Mouse (Mus musculus): Measurements from ENCODE around the gene Minar1.

Gene Minar1

DNA sequence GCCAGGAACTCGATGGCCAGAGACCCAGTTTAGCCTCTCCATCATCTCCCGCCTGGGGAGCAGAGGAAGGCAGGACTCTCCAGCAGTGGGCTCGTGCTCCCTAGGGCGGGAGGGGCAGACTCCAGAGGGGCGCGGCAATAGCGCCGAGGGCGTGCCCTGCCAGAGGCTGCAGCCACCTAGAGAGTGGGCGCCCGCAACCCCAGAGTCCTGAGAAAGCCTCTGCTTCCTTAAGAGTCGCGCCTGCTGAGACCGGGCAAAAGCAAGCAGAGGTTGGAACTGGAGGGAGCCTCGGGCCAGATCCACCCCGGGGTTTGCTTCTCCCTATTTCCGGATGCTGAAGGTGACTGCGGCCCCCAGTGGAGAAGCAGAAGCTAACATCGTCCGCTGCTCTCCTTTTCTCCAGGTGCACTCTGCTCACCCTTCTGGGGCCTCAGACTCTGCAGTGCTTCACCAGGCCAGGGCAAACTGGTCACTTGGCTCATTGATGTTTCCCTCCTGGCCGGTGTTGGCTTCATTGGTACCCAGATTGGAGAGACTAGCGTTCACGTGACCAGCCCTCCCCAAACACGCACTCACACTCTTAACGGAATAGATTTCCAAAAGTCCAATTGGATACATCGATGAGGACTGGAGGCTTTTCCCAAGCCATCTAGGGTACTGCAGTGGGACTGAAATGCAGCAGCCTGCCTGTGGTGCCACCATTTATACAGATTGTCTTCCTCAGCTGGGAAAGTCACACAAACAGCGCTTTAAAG is at the start of gene Minar1:
Gene Minar1, minus strand, starts transcription at position 120 of the 755 bp plus-strand sequence.
- DNase-seq = no peak

DNA sequence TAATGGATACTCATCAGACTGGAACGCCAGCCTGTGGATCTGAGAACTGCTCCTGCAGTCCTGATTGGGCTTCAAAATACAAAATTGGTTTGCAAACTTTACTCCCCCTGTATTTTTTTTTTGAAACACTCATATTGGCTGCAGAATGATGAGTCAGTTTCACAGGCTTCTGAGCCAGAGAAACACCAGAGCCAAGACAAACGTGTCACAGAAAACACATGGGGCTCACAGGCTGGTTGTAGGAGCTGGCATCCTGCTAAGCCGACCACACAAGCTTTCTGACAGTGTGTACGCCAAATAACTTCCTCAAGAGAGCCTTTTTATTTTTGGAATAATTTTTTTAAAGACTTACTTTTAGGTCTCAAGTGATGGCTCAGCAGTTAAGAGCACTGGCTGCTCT is 47.0 kb upstream of the Minar1 start:
- DNase-seq = no peak

- DNase-seq = no peak
Observed at GRCm38 (mm10) chr9:89667306-89667942, 44.5 kb upstream of the Minar1 start.

- no peak for DNase-seq
Observed at GRCm38 (mm10) chr9:89650913-89651312, 28.0 kb upstream of the Minar1 start.

- DNase-seq = no peak
Observed at GRCm38 (mm10) chr9:89637453-89637852, 14.5 kb upstream of the Minar1 start.

DNA sequence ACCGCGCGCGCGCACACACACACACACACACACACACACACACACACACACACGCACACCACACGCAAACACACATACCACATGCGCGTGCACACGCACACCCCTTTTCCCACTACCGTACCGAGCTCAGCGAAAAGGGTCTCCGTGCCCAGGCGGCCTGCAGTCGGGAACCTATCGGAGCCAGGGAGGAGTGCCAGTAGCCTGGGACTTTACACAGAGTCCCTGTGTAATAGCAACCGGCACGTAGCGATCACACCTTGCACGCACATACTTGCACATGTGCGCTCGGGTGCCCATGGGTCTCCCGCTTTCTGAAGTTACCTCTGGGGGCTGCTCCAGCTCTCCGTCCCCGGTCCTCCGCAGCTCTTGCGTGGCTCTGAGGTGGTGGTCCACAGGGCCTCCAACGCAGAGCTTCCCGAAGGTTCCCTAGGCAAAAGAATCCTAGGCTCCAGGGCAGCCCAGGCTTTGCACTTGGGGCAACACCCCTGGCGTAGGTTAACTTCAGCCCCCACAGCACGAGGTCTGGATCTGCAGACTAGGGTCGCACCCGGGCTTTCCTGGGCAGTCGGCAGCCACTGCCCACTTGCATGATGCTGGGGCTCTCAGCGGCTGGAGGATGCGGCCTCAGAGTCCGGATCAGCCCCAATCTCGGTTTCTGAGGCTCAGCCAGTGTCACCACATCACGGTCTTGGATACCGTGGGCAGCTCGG is 474 bp downstream of the Minar1 start:
- DNase-seq = no peak

GRCm38 (mm10) chr9:89621750-89622149 is 1.2 kb downstream of the Minar1 start:
- DNase-seq = no peak

GRCm38 (mm10) chr9:89620347-89620746 is 2.6 kb downstream of the Minar1 start:
- no peak for DNase-seq

DNA sequence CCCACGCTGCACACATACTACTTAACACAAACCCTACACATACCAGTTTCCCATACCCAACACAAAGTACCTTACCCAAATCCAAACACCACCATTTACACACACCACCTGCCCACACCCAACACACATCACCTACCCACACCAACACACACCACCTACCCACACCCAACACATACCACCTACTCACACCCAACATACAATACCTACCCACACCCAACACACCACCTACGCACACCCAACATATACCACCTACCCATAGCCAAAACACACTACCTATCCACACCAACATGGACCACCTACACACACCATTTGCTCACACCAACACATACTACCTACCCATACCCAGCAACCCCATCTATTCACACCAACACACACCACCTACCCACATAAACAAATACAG is 6.0 kb downstream of the Minar1 start:
- no peak for DNase-seq

GRCm38 (mm10) chr9:89610592-89610991 is 12.3 kb downstream of the Minar1 start:
- no peak for DNase-seq

DNA sequence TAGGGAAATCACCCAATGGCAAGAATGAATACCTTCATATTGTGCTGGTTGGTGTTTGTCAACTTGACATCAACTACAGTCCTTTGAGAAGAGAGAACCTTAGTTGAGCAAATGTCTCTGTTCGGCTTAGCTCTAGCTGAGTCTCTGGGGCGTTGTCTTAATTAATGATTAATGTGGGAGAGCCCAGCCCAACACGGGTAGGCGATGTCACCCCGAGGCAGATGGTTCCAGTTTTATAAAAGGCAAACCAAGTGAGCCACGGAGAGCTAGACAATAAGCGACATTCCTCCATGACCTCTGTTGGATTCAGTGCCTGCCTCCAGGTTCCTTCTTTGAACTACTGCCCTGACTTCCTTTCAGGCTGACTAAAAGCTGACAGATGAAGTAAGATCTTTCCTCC is 15.6 kb downstream of the Minar1 start:
- no peak for DNase-seq

GRCm38 (mm10) chr9:89606256-89606655 is 16.7 kb downstream of the Minar1 start:
- DNase-seq = peak; percentile 17

- DNase-seq = no peak
Observed at GRCm38 (mm10) chr9:89601891-89602290, 21.0 kb downstream of the Minar1 start.

GRCm38 (mm10) chr9:89600677-89601076 is 22.2 kb downstream of the Minar1 start:
- DNase-seq = no peak

GRCm38 (mm10) chr9:89597071-89597470 is 25.9 kb downstream of the Minar1 start:
- DNase-seq = no peak

DNA sequence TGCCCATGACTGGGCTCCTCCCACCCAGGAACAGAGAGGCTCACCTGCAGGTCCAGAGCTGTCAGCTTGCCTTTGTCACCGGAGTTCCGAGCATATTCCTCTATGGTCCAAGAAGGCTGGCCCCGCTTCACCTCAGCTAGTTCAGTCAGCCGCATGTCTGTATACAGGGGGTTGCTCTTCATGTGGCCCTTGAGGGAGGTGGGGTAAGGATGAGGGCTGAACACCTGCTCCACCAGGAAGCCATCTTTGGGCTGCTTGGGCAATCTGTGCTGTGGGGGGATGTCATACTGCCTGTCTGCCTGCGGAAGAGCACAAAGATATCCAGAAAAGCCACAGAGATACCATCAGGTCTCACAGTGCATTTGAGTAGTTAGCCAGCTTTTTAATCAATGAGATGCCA is 26.5 kb downstream of the Minar1 start:
- no peak for DNase-seq

GRCm38 (mm10) chr9:89592391-89592790 is 30.5 kb downstream of the Minar1 start:
- DNase-seq = no peak

- DNase-seq = no peak
Observed at GRCm38 (mm10) chr9:89578422-89578821, 44.5 kb downstream of the Minar1 start.

GRCm38 (mm10) chr9:89552663-89553062 is 70.3 kb downstream of the Minar1 start:
- DNase-seq = no peak

All from kidney, adult 11 months (tissue).